Mouse (Mus musculus) inflammation-experienced regulatory T-cells, adult 6 months (primary cell): ENCODE results near the gene Kxd1. TPM values are rescaled to one million over a fixed set of nuclear protein-coding genes. Genes with fewer than 3 reads are reported as not detected.

Source experiments
- ATAC-seq: one replicate; pipeline ENCODE4 v1.8.0; 2017
- polyA plus RNA-seq, 3 experiments: library from polyadenylated mRNA; unstranded; fragments of 100-300 nt; shearing (Covaris generic); gene quantifications; one replicate each; pipeline ENCODE4 v1.2.1; 2017

Gene Kxd1
- polyA plus RNA-seq, 3 experiments from 2014 or later = 138 to 187 (median 180) TPM

- no peak for ATAC-seq
These were observed 34.8 kb downstream of the Kxd1 start, which contains the start of gene Crlf1 for GRCm38 (mm10) chr8:70492664-70493640. Crlf1 (plus strand) TSS chr8:70493158.

GRCm38 (mm10) chr8:70490880-70491495, 36.8 kb downstream of the Kxd1 start:
- no peak for ATAC-seq

DNA sequence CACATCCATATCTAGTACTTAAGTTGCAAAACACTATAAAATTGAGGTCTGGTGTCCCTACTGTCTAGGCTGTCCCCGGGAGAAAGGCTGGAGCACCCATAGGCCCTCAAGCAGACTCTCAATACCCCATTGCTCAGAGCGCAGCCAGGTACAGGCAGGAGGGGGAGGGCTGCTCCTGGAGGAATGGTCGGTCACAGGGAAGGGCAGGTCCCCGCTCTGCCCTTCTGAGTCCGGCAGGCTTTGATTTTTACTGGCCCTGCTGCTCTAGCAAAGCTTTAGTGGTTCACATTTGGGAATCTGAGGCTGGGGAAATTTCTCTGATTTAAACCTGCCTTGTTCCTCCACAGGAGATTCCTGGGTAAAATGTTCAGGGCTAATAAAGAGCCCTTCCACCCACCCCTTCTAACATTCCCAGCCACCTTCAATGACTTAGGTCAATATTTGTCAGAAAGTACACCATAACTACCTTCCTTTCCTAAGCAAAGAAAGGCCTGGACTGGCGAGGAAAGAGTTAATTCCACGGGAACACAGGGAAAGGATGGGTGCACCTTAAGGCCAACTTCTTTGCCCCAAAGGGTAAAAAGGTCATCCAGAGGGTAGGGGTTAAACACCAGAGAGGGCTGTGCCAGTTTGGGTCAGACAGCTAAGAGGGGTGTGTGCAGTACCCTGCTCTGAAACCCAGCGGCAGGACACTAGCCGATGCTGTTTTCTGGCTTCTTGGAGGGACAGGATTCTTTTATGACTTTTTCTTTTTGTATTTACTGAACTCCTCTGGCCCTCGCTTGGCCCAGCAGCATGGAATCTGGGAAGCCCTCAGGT, 37.5 kb downstream of the Kxd1 start:
- no peak for ATAC-seq

DNA sequence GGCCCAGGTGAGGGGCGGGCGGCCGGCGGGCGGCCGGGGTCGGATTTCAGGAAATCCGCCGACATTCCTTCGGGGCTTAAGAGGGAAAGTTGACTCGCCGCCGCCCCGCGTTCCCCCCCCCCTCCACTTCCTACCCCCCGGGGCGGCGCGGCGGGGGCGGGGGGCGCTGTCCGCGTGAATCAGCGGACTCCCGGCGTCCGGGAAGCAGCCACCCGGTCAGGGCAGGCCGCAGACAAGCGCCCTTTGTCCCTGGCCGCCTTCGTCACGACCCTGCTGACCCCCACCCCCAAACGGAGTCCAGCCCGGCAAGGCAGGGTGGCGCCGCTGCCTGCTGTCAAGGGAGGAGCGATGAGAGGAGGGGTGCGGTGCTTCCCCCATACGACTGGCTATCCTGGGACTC, 38.2 kb downstream of the Kxd1 start:
- ATAC-seq = no peak

DNA sequence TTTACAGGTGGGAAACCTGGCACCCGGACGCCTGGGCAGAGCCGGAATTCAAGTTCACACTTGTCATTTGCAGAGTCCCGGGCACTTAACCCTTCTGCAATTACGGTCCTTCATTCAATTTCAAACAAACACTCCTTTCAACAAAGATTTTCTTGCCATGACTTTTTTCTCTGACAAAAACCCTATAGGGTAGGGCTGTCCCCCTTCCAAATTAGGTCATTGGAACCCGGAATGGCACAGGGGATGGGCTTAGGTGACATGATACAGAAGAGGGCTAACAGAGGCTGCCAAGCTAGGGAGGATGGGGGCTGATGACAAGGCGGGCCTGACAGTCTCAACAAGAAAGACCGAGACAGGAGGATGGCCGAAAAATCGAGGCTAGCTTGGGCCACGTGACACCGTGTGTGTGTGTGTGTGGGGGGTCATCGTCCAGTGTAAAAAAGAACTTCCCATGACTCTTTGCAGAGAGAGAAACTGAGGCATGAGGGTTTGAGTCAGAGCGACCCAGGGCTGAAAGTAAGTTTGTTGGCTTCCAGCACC, 38.8 kb downstream of the Kxd1 start:
- ATAC-seq = no peak

DNA sequence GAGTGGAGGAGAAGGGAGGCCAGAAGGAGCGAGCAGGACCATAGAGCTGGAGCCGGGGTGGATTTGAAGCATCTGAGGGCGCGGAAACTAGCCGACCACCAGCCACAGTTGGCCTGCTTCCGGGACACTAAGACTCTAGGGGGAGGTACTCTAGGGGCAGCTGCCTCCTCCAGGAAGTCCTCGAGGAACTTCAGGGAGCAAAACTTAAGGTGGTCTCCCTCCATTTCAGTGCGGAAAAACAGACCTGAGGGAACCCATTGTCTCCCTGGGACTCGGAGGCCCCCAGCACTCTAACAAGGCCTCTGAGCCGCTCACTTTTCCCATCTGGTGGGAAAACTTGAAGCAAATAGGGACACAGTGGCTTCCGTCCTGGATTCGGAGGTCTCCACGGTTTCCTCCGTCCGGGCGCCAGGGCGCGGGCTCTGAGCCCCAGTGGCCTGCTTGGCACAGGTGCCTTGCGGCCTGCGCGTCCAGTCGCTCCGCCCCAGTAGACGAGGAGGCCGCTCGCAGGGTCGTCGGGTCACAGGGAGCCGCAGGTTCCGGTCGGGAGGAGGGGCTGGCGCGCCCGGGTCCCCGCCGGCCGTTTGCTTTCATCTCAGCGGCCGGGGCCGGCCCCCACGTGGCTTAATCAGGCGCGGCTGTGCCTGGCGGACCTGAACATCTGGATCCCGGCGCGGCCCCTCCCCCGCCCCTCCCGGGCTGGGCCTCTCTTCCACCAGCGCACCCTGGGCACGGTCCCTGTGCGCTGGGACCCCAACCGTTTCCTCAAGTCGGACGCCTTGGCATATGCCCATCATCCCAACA, 39.6 kb downstream of the Kxd1 start:
- ATAC-seq = no peak

DNA sequence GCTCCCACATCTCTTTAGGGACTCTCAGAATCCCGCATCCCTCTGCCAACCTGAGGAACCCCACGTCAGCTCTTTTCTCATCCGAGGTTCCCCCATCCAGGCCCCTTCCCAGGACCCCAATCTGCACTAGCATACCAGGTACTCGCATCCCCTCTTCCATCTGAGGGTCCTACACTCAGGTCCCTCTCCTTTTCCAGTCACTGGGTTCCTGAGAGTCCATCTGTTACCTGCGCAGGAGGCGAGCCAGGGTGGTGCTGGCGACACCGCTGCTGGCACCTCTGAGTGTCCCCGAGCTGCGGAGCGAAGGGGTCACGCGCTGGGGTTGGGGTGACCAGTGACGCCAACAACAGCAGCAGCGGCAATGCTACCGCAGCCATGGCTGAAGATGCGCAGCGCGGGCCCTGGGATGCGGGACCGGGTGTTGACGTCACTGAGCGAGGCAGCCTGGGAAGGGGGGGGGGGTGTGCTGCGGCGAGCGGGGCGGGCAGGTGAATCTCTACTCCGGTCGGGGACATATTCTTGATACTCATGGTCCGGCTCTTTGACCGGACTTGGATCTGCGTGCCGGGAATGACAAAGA, 40.7 kb downstream of the Kxd1 start, which contains the start of gene Tmem59l:
Gene Tmem59l (minus strand): TSS at position 418 of the 580 bp plus-strand sequence.
- no peak for ATAC-seq

GRCm38 (mm10) chr8:70486191-70486681, 41.5 kb downstream of the Kxd1 start:
- no peak for ATAC-seq

GRCm38 (mm10) chr8:70482943-70483342, 44.8 kb downstream of the Kxd1 start:
- ATAC-seq = no peak

DNA sequence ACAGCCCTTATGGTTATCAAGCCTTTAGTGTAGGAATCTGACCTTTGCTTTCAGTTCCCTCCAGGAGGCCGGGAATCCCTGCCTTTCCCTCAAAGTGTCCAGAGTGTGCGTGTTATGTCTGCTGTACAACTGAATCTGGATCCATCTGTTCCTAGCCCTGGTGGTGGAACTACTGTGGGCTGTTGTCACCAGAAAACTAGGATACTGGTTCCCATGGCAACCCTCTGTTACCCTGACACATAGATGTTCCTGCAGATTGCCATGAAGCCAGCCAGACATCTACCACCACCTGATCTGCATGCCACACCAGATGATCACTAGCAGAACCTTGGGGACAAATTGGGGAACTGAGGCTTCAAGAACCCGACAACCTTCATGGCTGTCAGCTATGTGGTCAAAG, 45.8 kb downstream of the Kxd1 start:
- ATAC-seq = no peak

DNA sequence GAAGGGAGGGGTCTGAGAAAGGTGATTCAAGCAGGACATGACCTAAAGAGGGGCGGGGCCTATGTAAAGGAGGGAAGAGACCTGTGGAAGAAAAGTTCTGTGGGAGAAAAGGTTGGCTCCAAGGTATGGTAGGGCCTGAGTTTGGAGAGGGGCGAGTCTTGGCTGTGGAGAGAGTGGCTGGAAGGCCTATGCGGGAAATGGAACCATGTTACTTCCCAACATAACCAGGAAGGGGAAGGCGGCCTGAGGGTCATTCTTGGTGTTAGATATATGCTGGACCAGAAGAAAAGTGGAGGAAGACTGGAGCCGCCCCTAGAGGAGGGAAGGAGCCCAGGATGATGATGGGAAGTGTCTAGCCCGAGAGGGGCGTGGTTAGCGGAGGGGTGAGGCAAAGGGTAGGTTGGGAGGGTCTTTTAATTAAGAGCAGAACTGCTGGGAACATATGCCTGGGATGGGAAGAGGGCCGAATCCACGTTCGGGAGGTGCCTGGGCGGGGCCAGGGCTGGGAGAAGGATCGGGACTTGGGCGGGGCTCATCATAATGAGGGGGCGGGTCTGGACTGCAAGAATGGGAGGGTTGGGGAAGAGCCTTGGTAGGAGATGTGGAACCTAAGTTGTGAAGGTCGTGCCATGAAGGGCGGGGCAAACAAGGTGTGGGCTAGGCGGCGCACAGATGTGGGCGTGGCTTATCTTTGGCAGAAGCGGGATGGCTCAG, 50.3 kb downstream of the Kxd1 start:
- no peak for ATAC-seq

DNA sequence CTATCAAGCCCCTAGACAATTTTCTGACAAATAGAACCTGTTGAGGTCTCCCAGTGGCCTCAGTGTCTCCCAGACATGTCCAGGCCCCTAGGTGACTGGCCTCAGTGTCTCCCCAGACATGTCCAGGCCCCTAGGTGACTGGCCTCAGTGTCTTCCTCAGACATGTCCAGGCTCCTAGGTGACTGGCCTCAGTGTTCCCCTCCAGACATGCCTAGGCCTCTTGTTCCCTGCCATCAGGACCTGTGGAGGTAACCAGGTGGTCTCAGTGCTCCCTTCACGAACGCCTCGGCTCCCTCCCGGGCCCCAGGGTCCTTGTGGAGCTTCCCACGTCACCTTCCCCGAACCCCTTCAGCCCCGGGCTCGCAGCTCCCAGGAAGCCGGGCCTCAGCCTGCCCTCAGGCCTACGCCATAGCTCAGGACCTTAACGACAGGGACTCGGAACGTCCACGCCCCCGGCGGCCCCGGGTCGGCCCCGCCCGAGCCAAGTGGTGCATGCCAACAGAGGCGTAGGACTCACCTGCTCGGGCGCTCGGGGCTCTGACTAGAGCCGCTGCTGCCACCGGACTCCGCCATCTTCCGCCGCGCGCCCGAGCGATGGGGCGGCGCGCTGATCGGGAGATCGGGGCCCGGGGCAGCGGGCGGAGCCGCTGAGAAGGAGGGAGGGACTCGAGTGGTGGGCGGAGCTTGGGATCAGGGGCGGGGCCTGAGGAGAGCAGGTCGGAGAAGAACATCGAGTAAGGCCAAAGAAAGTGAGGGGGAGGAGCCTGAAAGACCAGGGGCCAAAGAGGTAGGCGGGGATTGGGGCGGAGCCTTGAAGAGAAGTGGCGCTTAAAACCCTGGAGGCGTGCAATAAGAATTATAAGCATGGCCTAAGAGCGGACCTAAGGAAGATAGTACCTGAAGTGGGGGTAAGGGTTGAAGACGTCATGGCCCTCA, 51.2 kb downstream of the Kxd1 start, which contains the start of gene Klhl26:
Gene Klhl26 (minus strand): TSS at position 636 of the 936 bp plus-strand sequence.
- peak; percentile 96 for ATAC-seq

DNA sequence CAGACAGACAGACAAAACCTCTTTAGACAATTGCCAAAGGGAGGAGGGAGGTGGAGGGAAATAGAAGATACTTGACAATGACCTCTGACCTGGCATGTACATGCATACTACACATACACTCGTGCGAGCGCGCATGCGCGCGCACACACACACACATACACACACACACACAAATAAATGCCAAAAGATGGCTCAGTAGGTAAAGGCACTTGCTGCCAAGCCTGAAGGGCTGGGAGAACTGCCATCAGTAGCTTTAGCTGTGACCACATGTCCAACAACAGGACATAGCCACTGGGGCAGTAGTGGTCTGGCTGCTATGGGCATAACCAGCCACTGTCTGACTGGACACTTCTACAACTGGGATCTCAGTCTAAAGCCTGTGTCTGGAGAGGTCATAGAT, 55.9 kb downstream of the Kxd1 start:
- no peak for ATAC-seq

DNA sequence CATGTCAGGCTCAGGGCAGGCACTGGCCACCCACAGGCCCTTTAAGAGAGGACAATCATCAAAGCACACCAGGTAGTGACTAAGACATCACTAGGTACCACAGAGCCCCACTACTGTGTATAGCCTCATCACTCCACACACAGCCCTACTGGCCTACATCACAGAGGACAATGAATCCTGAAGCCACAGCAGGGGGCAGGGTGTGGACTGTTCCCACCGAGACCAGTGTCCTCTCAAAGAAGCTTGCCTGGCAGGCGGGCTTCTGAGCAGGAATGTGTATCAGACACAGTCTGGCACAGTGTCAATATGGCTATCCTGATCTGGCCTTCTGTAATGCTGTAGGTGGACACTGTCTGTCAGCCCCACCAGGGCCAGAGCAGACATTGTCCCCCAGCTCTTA, 57.8 kb downstream of the Kxd1 start:
- ATAC-seq = no peak

DNA sequence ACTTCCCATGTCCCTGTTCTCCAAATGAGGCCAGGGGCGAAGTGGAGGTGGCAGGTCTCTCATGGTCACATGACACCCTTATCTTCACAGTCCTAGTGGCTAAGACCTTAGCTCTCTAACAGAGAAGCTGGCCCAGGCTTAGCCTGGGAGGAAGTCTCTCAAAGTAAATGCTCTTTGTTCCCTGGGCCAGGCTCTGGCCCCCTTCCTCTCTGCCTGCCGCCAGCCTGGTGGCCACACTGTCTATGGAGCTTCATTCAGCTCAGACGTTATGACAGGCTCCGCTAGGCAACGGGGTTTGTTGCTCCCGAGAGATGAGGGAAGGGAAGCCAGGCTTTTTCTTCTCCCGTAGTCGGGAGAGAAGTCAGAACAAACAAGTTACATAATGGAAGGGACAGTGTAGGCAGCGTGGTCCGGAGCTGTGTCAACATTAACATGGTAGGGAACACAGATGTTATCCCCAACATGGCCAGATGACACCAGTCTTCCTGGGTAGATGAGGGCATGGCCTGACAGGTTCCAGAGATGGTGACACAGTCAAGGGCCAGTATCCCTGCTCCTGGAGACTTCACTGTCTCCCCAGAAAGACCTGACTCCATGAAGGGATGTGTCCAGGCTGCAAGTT, 58.4 kb downstream of the Kxd1 start:
- no peak for ATAC-seq

GRCm38 (mm10) chr8:70468733-70469132, 59.0 kb downstream of the Kxd1 start:
- no peak for ATAC-seq

DNA sequence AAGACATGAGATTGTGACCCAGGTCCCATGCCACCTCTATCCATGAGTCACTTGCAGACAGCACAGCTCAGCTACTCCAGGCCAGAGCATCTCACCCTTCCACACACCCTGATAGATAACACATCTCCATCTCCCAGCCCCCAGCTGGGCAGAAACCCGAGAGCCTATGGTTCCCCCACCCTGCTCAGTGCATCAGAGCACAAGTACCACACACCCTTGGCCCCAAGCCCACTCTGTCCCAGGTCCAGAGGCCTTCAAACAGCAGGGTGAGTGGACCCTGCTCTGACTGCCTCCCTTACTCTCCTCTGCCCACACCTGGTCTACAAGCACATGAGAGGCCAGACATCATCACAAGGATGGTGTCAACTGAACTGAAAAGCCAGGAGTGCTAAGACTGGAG, 59.8 kb downstream of the Kxd1 start:
- no peak for ATAC-seq

DNA sequence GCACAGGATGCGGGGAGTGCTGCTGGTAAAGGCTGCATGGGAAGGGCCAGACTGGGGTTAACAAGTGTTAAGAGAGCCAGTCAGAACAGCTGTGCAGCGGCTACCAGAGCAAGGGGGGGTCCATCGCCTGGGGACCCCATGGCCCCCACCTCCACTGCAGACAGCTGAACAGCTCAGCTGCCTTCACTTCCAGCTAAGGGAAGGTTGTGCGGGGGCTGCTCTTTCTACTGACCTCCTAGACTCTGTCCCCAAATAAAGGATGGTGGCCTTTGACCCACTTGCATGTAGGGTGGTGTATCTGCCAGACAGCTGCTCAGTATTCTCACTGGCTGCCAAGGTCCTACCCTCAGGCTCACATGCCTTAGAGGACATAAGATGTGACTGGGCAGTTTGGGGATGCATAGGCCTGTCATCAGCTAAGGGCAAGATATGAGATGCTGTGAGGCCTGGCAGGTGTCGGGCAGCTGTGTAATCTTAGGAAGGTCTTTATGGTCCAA, 60.5 kb downstream of the Kxd1 start:
- no peak for ATAC-seq

GRCm38 (mm10) chr8:70466771-70467170, 61.0 kb downstream of the Kxd1 start:
- no peak for ATAC-seq
